Mouse (Mus musculus) liver (tissue): ENCODE results near the gene Cox7a2.

Experiments used
- DNase-seq: peaks from one replicate; pipeline ENCODE4 v3.0.0-alpha.2; 2020; ENCODE audit warnings: mixed read lengths

Gene Cox7a2

GRCm38 (mm10) chr9:79730301-79730700, 29.4 kb downstream of the Cox7a2 start:
- DNase-seq: no peak

GRCm38 (mm10) chr9:79723090-79723489, 36.6 kb downstream of the Cox7a2 start:
- no peak for DNase-seq

DNA sequence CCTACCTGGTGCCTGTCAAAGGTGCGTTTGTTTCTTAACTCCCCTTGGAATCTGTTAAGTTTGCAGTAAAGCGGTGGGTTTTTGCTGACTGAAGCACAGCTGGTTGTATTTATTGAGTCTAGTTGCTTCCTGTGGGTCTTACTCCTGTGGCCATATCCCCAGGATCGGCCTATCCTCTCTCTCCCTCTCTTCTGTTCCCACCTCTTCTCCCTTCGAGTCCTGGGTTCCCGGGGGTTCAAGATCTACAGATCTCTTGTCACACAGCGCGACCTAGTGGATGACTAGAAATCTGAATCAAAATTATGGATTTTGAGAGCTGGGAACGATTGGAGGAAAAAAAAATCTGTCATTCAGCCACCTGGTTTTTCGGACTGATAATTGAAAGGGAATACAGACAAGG, 38.6 kb downstream of the Cox7a2 start:
- peak; percentile 30 for DNase-seq

DNA sequence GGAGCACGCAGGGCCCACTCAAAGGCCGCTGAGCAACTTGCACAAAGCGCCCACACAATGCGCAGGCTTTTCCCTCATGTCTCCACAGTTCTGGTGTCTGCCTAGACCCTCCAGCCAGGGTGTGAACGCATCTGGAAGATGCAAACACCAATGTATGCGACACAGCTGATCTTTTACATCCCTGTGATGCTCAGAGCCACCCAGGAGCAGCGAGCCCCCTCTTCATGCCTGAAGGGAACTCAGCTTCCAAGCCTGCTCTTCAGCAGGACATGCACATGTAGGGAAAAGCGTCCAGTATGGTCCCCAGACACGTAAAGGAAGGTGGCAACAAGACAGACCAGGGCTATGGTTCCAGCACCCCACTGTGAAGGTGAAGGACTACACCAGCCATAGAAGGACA, 39.5 kb downstream of the Cox7a2 start:
- no peak for DNase-seq

GRCm38 (mm10) chr9:79719451-79719850, 40.2 kb downstream of the Cox7a2 start:
- no peak for DNase-seq

- DNase-seq: peak; percentile 44
Measured at GRCm38 (mm10) chr9:79718481-79719370, 41.0 kb downstream of the Cox7a2 start, which contains the start of gene Col12a1. Gene Col12a1, minus strand, starts transcription at chr9:79718831.

DNA sequence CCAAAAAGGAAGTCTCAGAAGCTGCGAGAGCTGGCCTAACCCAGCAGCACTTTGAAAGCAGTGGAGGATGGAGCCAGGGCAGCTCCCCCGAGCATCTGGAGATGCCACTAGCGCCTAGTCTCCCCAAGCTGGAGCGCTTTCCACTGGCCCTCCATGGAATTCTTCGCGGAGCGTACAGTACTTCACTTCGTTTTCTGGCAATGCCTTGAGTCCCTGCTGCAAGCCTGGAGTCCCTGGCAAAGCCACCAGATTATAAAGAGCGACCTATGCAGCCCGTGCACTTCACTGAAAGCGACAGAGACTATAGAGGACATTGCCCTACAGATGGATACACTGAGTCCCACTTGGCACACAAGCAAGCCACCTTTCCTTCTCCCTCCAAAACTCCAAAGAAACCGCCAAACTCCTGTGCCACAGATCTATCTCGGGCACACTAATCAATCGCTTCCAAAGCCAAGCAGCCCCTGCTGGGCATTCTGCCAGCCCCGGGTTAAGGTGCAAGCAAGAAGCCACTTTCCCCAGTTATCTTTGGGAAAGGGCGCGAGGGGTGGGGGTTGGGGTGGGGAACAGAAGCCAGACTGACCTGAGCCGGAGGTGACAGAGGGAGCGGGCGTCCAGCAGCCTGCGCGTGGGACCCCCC, 41.7 kb downstream of the Cox7a2 start:
- no peak for DNase-seq

- peak; percentile 61 for DNase-seq
Measured at GRCm38 (mm10) chr9:79716909-79717835, 42.5 kb downstream of the Cox7a2 start.

DNA sequence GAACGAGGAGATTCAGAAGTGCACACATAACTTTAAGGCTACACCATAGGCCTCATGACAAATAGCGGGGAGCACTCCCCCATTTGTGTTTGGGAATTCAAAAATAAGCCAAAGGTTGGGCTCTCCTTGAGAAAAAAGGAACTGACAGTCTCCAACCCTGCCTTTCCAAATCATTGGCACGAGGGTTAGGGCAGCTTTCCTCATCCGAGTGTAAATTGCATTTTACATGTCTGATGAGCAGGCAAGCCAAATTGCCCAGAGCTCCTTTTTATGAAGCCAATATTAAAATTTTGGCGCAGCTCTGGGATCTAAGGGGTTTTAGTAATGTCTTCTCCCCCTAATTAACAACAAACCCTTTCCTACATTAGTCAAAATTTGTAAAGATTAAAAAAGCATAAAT, 43.2 kb downstream of the Cox7a2 start:
- DNase-seq: no peak

GRCm38 (mm10) chr9:79714471-79715045, 45.1 kb downstream of the Cox7a2 start:
- peak; percentile 56 for DNase-seq
